Mouse (Mus musculus) gastrocnemius, postnatal 25 days (tissue): ENCODE data around the gene Gm10663. TPM values are rescaled to one million over a fixed set of nuclear protein-coding genes. Genes with fewer than 3 reads are reported as not detected.

Experiments
- DNase-seq: peaks from one replicate; pipeline ENCODE4 v3.0.0; 2022
- microRNA-seq, 2 experiments: library from miRNA; unstranded; fragments of <30 nt; microRNA quantifications; one replicate each; pipeline ENCODE4 v1.2.0; 2021; ENCODE audit warnings: borderline replicate concordance in 2 of 2
- total RNA-seq, 2 experiments: library from RNA; stranded (reverse); gene quantifications; 1 replicate in 1 of 2; 2 replicates in 1 of 2; pipeline ENCODE4 v1.2.3; 2021

The Gm10663 gene
- total RNA-seq, 2 experiments from 2014 or later: not detected

DNA sequence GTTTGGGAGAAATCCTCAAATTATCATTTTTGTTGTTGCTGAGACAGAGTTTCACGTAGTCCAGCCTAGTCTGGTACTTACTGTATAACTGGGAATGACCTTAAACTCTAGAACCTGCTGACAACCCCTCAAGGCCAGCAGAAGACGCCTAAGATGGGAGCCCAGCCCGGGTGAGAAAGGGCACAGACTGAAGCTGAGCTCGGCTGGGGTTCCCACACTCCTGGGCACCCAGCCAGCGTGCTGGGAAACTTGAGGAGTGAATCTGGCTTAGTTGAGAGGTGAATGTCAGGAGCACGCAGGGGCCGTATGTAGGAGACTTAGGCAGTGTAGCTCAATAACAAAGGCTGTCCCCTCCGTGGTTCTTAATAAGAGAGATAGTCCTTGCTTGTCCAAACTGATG lies 12.9 kb downstream of the Gm10663 start:
- peak; percentile 10 for DNase-seq

- DNase-seq: no peak
These were observed 13.3 kb downstream of the Gm10663 start for GRCm38 (mm10) chr8:65088120-65088519.

DNA sequence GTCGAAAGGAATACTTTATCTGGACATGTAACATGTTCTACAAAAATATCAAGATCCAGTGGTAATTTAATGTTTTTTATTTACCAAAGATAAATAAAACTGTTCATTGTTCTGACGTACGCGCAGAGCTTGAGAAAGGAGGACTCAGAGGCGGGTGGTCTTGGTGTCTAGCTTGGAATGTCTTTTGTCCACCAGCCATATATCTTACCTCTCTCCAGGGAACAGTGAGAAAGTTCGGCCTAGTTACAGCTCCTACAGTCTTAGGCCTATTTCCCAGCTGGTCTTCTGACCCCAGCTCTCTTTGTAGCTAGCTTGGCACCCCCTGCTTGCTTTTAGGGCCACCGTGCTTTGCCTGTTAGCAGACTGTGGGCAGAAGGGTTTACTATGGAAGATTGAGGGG lies 14.9 kb downstream of the Gm10663 start:
- no peak for DNase-seq

- no peak for DNase-seq
These were observed 23.1 kb downstream of the Gm10663 start for GRCm38 (mm10) chr8:65097760-65098415.

- no peak for DNase-seq
These were observed 24.9 kb downstream of the Gm10663 start for GRCm38 (mm10) chr8:65099735-65100134.

DNA sequence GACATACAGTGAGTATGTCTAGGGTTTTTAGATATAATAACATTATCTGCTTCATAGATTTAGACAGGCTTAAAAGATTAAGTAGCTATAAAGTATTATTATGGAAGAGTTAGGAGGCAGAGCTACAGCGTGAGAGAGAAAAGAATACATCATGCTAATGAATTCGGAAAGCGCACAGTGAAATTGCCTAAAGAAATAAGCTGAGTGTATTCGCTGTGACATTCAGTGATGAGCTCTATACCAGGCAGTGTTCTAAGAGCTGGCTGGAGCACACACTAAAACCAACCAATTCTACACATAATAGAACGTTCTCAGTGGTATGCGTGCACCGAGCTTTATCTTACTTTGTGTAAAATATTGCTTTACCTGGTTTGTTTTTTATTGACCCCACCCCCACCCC lies 28.8 kb downstream of the Gm10663 start:
- no peak for DNase-seq

- DNase-seq: no peak
These were observed 29.2 kb downstream of the Gm10663 start for GRCm38 (mm10) chr8:65104041-65104440.

DNA sequence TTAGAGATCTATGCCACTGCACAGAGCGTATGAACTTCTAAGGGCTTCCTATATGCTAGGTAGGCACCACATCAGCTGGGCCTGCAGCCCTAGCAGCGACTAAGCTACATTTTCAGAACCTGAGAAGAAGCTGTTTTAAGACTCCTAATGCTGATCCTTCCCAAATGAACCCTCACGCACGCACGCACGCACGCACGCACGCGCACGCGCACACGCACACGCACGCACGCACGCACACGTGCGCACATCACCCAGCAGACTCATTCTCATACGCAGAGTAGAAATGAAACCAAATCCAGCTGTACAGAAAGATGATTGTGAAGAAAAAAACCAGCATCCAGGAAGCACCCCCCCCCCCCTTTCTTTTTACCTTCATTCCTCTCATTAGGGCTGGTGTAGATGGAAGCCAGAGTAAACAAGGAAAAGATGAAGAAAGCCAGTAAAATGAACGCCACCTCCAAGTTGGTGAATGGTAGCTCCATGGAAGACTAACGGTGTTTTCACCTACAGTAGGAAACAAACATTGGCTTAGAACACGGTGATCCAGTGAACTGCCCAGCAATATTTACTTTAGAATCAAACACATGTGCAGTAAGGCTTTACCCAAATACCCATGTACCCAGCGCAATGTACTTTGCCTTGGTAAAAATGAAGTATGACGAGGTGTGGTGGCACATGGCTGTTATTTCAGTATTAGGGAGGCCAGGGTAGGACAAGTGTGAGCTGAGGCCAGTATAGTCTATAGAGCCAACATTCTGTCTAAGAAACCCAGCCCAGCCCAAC lies 33.3 kb downstream of the Gm10663 start:
- DNase-seq: no peak

DNA sequence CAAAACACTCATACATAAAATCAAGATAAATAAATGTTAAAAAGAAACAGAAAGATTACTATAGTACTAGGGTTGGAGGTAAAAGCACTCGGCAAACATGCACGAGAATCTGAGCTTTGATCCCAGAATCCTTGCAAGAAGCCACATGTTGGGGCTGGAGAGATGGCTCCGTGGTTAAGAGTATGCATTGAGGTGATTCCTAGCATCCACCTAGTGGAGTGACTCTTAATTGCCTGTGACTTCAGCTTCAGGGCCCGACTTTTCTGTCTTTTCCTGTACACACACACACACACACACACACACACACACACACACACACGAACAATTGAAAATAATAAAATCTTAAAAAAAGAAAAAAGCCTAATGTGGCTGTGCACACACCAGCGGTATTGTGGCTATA lies 34.1 kb downstream of the Gm10663 start:
- no peak for DNase-seq

DNA sequence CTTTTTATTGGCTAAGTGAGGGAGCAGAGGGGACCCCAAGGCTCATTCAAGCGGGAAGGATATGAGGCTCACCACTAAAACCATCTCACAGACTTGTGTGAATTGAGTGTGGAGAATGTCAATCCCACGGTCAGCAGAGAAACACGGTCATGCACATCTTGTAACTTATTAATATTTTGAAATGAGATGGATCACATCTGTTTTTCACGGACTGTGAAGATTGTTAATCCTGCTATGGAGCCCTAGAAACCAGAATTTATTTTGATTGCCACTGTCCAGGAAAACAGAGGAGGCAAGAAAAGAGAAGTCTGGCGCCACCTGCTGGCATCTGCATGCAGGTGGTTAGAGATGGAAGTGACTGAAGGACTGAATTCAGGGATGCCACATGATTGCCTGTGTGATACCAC lies 35.5 kb downstream of the Gm10663 start:
- DNase-seq: peak; percentile 8

GRCm38 (mm10) chr8:65112092-65112491 lies 37.3 kb downstream of the Gm10663 start:
- DNase-seq: no peak

- no peak for DNase-seq
These were observed 51.2 kb downstream of the Gm10663 start for GRCm38 (mm10) chr8:65126014-65126413.

- DNase-seq: no peak
These were observed 51.6 kb downstream of the Gm10663 start for GRCm38 (mm10) chr8:65126454-65126853.

Small RNA genes within 50 kb of the gene (microRNA-seq; reads per million reads assigned to microRNA genes)
- gene Gm24333: 0 reads per million in 2 experiments

Other genes starting within 250 kb of the Gm10663 start
- gene Klhl2, start 225.0 kb upstream of the Gm10663 start, total RNA-seq: 1 to 10 TPM; 5.3 to 6.6 TPM
- 10 to 100 TPM; 13.4 to 14.4 TPM for gene Tmem192, start 127.8 kb upstream of the Gm10663 start, total RNA-seq
- gene Trim75, start 87.2 kb upstream of the Gm10663 start, total RNA-seq: not detected
- gene Trim61, start 56.5 kb upstream of the Gm10663 start, total RNA-seq: not detected
- not detected for gene Trim60, start 56.4 kb upstream of the Gm10663 start, total RNA-seq
- not detected for gene Apela, start 37.7 kb upstream of the Gm10663 start, total RNA-seq
- gene BC030870, start 54.5 kb downstream of the Gm10663 start, total RNA-seq: not detected